Mouse (Mus musculus) brown adipose tissue, adult 24 weeks (tissue): ENCODE measurements at regions not wholly inside any gene's neighbourhood (a gene's known extent, or its start where the extent isn't known, plus 50 kb on each side); places are given as distances from the start of the nearest gene placed in this dataset.

ENCODE experiments used
- H3K27ac ChIP-seq: fragments of 200-500 bp; replicated peaks from 2 replicates; pipeline ENCODE4 v1.5.1; 2012; ENCODE audit warnings: low read depth, mild to moderate bottlenecking, low read length
- H3K4me1 ChIP-seq: fragments of 200-500 bp; 2 replicates; pipeline ENCODE4 v1.6.1; 2012; ENCODE audit warnings: low read length, mixed read lengths; ENCODE audit not compliant: control insufficient read depth, insufficient read depth, insufficient read length
- H3K4me3 ChIP-seq: fragments of 200-500 bp; 2 replicates; pipeline ENCODE4 v1.5.1; 2012; ENCODE audit warnings: low read depth, mild to moderate bottlenecking, low read length, moderate library complexity; ENCODE audit not compliant: insufficient read depth

DNA sequence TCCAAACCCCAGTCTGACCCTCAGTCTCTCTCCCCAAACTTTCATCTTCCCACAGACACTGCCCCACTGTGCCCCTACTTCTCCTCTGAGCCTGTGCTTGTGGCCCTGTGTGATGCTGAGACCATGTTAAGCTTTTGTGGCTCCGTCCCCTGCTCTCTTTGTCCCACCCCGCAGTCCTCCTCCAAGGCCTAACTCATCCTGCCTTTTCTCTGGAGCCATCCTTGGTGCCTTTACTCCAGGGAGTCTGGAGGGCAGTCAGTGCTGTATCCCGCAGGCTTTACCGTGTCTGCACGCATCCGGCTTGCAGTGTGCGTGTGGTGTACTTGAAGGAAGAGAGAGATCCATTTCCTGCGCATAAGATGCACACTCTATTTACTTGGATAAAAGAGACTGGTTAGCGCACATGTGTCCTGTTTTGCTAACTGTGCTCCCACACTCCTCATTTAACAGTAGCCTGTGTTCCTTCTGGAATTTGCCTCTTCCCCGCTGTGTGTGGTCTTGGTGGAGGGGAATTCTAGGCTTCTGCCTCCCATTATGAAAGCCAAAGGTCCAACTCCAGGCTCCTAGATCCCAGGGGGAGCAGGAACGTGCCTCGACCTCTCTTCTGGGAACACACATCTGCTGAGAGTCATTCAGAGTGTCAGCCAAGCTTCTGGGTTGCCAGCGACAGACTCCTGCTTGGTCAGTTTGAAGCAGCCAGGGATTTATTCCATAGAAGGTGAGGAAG lies 230.5 kb upstream of the Zmiz1 start:
- Histone ChIP-seq H3K4me3 (no peak overlapping the region), H3K4me1 (0 out of 2 replicates have a peak, but pooled peaks cover 2% of the 10 kb centered on the region), H3K27ac (no peak overlapping the region)

GRCm38 (mm10) chr14:25229569-25229968 lies 229.4 kb upstream of the Zmiz1 start:
- Histone ChIP-seq H3K27ac (no peak overlapping the region), H3K4me3 (no peak overlapping the region)

DNA sequence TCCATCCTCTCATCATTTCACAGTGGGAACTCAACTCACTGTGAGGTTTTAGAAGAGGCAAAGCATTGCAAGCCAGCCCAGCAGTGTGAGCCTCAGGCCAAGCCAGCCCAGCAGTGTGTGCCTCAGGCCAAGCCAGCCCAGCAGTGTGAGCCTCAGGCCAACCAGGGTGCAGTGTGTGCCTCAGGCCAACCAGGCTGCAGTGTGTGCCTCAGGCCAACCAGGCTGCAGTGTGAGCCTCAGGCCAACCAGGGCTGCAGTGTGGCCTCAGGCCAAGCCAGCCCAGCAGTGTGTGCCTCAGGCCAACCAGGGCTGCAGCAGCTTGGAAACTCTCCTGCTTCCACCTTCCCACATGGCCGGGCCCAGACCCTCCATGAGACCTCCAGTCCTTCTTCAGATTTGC lies 227.1 kb upstream of the Zmiz1 start:
- Histone ChIP-seq H3K4me1 (0 out of 2 replicates have a peak, but pooled peaks cover 2% of the 10 kb centered on the region), H3K27ac (no peak overlapping the region), H3K4me3 (no peak overlapping the region)

More at GRCm38 (mm10) chr14:25229569-25229968, 229.4 kb upstream of the Zmiz1 start:
- 0 out of 2 replicates have a peak, but pooled peaks cover 2% of the 10 kb centered on the region for H3K4me1 ChIP-seq

DNA sequence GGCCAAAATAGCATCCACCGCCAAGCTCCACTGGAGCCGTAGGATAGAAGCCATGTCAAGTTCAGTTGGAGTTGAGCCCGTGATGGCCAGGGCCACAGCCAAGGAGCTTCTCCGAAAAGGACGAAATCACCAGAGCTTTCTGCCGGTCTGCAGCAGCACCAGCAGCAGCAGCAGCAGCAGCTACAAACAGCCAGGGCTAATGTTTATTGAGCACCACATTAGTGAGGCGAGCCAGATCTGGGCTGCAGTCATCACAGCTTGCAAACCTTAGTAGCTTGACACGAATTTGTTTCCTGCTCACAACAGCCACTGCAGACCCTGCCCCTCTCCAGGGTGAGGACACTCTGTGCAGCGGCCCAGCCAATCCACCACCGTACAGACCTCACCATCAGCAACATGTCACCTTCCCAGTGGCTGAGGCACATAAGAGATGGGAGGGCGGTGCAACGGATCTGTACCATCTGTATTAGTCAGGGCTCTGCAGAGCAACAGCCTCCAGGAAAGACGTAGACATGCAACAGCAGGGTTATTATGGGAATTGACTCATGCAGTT lies 222.5 kb upstream of the Zmiz1 start:
- Histone ChIP-seq H3K27ac (no peak overlapping the region), H3K4me1 (no peaks in the 10 kb centered on the region), H3K4me3 (no peak overlapping the region)

GRCm38 (mm10) chr14:25239335-25239960 lies 219.5 kb upstream of the Zmiz1 start:
- Histone ChIP-seq H3K4me3 (no peak overlapping the region), H3K27ac (no peak overlapping the region), H3K4me1 (no peaks in the 10 kb centered on the region)

DNA sequence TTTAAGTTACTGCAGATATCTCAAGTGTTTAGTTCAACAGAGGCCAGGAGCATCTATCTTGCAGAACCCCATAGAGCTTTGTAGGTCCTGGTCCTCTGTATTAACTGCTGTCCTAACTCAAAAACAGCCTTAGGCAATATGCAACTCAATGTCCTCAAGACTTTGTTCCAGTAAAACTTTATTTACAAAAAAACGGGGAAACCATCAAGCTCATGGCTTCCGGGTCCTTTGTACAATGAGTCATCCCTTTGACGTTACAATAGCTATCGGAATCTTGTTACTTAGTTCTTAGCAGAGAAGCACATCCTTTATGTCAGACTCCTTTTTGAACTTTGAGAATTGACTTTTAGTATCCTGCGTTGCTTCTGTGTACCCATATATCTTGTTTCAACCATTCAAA lies 216.2 kb upstream of the Zmiz1 start:
- no peak overlapping the region for H3K4me3 ChIP-seq
- H3K27ac ChIP-seq, result no peak overlapping the region
- peaks cover 3% of the 10 kb centered on the region; the same call in 1 of the 2 replicates for H3K4me1 ChIP-seq

DNA sequence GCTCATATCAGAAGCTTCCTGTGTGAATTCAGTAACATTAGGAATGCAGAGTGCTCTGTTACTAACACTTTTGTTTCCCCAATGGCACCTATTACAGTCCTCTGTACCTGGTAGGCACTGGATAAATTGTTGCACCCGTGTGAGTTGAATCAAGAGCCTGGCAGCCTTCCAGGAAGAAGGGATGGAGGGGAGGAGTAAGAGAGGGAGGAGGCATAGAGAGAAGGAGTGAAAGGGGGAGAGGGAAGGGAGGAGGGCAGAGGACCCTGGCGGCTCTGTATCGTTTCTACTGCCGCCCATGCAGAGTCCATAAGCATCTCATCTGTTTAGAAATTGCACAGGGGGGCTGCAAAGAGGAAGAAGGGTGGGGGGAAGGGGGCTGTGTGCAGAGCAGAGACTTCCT lies 215.7 kb upstream of the Zmiz1 start:
- H3K27ac ChIP-seq, result no peak overlapping the region
- peaks cover 3% of the 10 kb centered on the region; the same call in 1 of the 2 replicates for H3K4me1 ChIP-seq
- no peak overlapping the region for H3K4me3 ChIP-seq

DNA sequence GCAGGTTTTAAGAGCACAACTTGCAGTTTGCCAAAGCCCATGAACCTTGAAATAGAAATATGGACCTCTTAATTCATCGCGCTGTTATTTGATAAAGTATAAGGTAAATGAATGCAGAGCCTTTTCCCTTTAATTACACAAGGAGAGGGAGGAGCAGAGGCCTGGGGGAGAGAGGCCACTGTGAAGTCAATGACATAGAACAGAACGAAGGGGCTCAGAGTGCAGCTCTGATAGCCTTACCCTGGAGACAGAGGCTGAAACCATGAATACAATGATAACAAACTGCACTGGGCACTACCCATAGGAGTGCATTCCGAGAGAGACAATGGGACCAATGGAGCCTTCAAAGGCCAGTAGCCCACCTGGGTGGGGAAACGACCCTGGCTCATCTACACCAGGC lies 215.3 kb upstream of the Zmiz1 start:
- Histone ChIP-seq H3K4me1 (peaks cover 3% of the 10 kb centered on the region; the same call in 1 of the 2 replicates), H3K4me3 (no peak overlapping the region), H3K27ac (no peak overlapping the region)

- H3K4me1 ChIP-seq, result peaks cover 3% of the 10 kb centered on the region; the same call in 1 of the 2 replicates
- no peak overlapping the region for H3K27ac ChIP-seq
- H3K4me3 ChIP-seq, result no peak overlapping the region
Measured at GRCm38 (mm10) chr14:25244841-25245240, 214.1 kb upstream of the Zmiz1 start.

- H3K27ac ChIP-seq, result no peak overlapping the region
- peaks cover 3% of the 10 kb centered on the region; the same call in 1 of the 2 replicates for H3K4me1 ChIP-seq
Measured at GRCm38 (mm10) chr14:25245691-25246090, 213.3 kb upstream of the Zmiz1 start.

GRCm38 (mm10) chr14:25248941-25249340 lies 210.0 kb upstream of the Zmiz1 start:
- Histone ChIP-seq H3K27ac (no peak overlapping the region), H3K4me3 (no peak overlapping the region), H3K4me1 (peaks cover 3% of the 10 kb centered on the region; the same call in 1 of the 2 replicates)

More at GRCm38 (mm10) chr14:25245691-25246090, 213.3 kb upstream of the Zmiz1 start:
- no peak overlapping the region for H3K4me3 ChIP-seq

- no peaks in the 10 kb centered on the region for H3K4me1 ChIP-seq
- H3K4me3 ChIP-seq, result no peak overlapping the region
- H3K27ac ChIP-seq, result no peak overlapping the region
Measured at GRCm38 (mm10) chr14:25253016-25253850, 205.8 kb upstream of the Zmiz1 start.

DNA sequence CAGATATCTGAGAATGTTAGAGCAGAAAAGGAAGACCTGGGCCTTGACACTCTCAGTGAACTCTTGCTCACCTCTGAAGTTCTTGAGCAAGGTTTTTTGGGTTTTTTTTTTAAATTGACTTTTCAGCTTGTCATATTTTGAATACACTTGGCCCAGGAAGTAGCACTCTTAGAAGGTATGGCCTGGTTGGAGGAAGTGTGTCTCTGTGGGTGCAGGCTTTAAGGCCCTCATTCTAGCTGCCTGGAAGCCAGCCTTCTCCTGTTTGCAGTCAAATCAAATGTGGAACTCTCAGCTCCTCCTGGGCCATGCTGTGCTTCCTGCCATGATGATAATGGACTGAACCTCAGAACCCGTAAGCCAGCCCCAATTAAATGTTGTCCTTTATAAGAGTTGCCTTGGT lies 195.9 kb upstream of the Zmiz1 start:
- Histone ChIP-seq H3K4me3 (no peak overlapping the region), H3K4me1 (no peaks in the 10 kb centered on the region), H3K27ac (no peak overlapping the region)

DNA sequence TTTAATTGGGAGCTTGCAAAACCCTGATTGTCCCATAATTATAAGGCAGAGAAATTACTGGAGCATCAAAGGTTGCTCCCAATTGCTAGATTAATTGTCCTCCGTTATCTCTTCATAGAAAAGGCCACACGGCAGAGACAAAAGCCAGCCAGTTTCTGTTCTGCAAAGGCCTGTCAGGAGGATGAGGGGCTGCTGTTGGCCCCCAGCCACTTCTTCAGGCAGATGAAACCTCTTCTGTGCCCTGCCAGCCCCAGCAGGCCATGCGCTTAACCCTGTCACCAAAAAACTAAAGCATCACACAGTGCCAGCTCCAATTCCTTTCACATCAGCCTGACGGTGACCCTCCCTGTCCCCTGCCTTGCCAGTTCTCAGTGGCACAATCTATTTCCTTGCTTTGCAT lies 192.1 kb upstream of the Zmiz1 start:
- Histone ChIP-seq H3K4me3 (no peak overlapping the region), H3K4me1 (no peaks in the 10 kb centered on the region), H3K27ac (no peak overlapping the region)

DNA sequence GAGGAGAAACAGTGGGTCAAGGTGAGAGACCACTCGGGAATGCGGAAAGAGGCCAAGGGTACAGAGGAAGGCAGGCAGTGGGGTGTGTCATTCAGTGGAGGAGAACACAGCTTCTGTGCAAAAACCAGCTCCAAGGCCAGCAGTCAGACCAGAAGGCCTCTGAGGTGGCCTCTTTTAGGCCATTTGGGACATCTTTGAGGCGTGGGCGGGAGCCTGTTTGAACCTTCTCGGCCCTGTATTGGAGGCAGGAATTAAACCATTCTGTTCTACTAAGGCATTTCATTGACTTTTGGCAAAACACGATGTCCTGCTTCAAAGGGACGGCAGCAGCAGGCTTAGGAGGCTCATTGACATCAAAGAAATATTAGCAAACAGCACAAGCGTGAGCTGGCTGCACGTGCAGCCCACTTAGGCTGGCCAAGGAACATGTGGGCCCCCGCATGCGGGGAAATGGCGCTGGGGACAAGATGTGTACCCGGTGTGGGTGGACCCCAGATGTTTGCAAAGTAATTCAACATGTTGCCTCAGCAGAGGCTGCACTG lies 190.8 kb upstream of the Zmiz1 start:
- Histone ChIP-seq H3K4me3 (no peak overlapping the region), H3K4me1 (no peaks in the 10 kb centered on the region), H3K27ac (no peak overlapping the region)
